Comparison of ENCODE assay signal across 22 mouse cellular contexts in the genomic region with DNA sequence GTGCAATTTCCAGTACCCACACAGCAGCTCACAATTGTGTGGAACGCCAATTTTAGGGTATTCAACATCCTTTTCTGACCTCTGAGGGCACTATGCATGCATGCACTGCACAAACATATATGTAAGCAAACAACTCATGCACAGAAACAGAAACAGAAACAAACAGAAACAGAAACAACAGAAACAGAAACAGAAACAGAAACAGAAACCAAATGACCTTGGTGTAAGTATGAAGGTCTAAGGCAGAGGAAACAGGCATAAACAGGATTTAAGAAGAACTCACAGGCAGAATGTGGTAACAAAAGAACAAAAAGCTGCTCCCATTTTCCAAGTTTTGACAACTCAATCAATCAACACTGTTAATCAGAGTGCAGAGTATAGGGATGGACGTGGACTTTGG. TPM values are rescaled to one million over a fixed set of nuclear protein-coding genes. Genes with fewer than 3 reads are reported as not detected.
A peak's percentile ranks its signal among the peaks of the same experiment; 100 is the strongest.
DNase-seq lines count a peak whose midpoint lies in the region; ATAC-seq and TF ChIP-seq lines count a peak whose summit lies in the region.
"Had no signal": no experiment of that assay in that cellular context is flagged by ENCODE, and none has a peak within 500 bp of the region (broad histone marks: within the 10 kb centered on the region; RNA-seq: fewer than 3 reads in every experiment).

No protein-coding gene starts in this region.

- H3K4me2 ChIP-seq in CH12.LX (ENCODE audit: insufficient read depth, low read depth, poor library complexity, severe bottlenecking), result peak overlapping the region; percentile 93
- H3K4me2 ChIP-seq in hindbrain, postnatal 0 days (ENCODE audit: low read depth, low read length), result no peak overlapping the region
- H3K4me2 ChIP-seq: forebrain, embryonic 13.5 days; heart, embryonic 11.5 days; heart, embryonic 15.5 days; hindbrain, embryonic 13.5 days had no signal

- peaks cover 2 to 5% of the 10 kb centered on the region in 2 experiments; a peak in 3 of 4 replicates for H3K4me1 ChIP-seq in CH12.LX (ENCODE audit: control insufficient read depth in 1 of 2, insufficient read depth in 2 of 2)
- H3K4me1 ChIP-seq in hindbrain, postnatal 0 days (ENCODE audit: insufficient read depth, low read length), result no peaks in the 10 kb centered on the region
- H3K4me1 ChIP-seq: embryonic facial prominence, embryonic 10.5 days; forebrain, embryonic 13.5 days; heart, embryonic 15.5 days; hindbrain, embryonic 13.5 days had no signal

- no peaks in the 10 kb centered on the region for H3K27me3 ChIP-seq in CH12.LX (replicated peaks)
- no peaks in the 10 kb centered on the region for H3K27me3 ChIP-seq in hindbrain, postnatal 0 days (ENCODE audit: insufficient read depth, low read length)
- H3K27me3 ChIP-seq: forebrain, embryonic 13.5 days; heart, embryonic 15.5 days; hindbrain, embryonic 13.5 days had no signal

- no peak for TF ChIP-seq POLR2A in CH12.LX (IDR thresholded peaks at IDR 0.05; ENCODE audit: low read depth, low read length)

- no peaks in the 10 kb centered on the region for H3K9me3 ChIP-seq in CH12.LX (replicated peaks; ENCODE audit: low read length)
- no peaks in the 10 kb centered on the region for H3K9me3 ChIP-seq in hindbrain, postnatal 0 days (ENCODE audit: low read length)
- H3K9me3 ChIP-seq: embryonic facial prominence, embryonic 10.5 days; forebrain, embryonic 13.5 days; heart, embryonic 15.5 days; hindbrain, embryonic 13.5 days had no signal

- 84% methylated on average over 2 of the region's 2 CpGs for WGBS in hindbrain, postnatal 0 days

- H3K79me2 ChIP-seq in CH12.LX (replicated peaks; ENCODE audit: control insufficient read depth, extremely low read depth, insufficient read depth, poor library complexity, severe bottlenecking), result no peaks in the 10 kb centered on the region

- H3K27ac ChIP-seq in CH12.LX (ENCODE audit: insufficient read depth, low read depth), result no peak overlapping the region
- no peak overlapping the region for H3K27ac ChIP-seq in hindbrain, postnatal 0 days
- H3K27ac ChIP-seq: embryonic facial prominence, embryonic 10.5 days; forebrain, embryonic 13.5 days; gastrocnemius, adult 2 months; heart, adult 2 months; heart, embryonic 15.5 days; hindbrain, embryonic 13.5 days had no signal

- peak; percentile 50 for DNase-seq in CD4-positive helper T cell, adult 2 months (ENCODE audit: low read depth, low spot score)
- peak; percentile 17 for DNase-seq in CH12.LX (ENCODE audit: extremely low read depth)
- peak; percentile 15 for DNase-seq in naive thymus-derived CD4-positive, alpha-beta T cell, adult 2 months (ENCODE audit: low read depth)
- no peak for DNase-seq in hindbrain, postnatal 0 days (ENCODE audit: low spot score)
- DNase-seq in kidney, postnatal 14 days, result no peak
- DNase-seq in thymus, postnatal 4 days, result no peak
- no peak for DNase-seq in gastrocnemius, adult 8-10 months (ENCODE audit: low spot score in 2 of 2)
- DNase-seq: adrenal gland, adult 2 months; adrenal gland, postnatal 25 days; cerebellum, adult 18-20 months; cerebellum, adult 9-11 months; cerebellum, postnatal 36 days; gastrocnemius, adult 2 months; heart, adult 2 months; heart, postnatal 14 days had no signal

- no peak overlapping the region for H3K4me3 ChIP-seq in CH12.LX (replicated peaks in 1 of 3; ENCODE audit: low read depth in 2 of 3, low read length in 2 of 3, poor library complexity in 1 of 3)
- H3K4me3 ChIP-seq in hindbrain, postnatal 0 days (ENCODE audit: low read length), result no peak overlapping the region
- H3K4me3 ChIP-seq: embryonic facial prominence, embryonic 10.5 days; forebrain, embryonic 13.5 days; gastrocnemius, adult 2 months; heart, adult 2 months; heart, embryonic 15.5 days; hindbrain, embryonic 13.5 days had no signal

- H3K36me3 ChIP-seq in CH12.LX (replicated peaks in 1 of 2; ENCODE audit: control insufficient read depth in 1 of 2, insufficient read depth in 1 of 2, low read length in 1 of 2), result no peaks in the 10 kb centered on the region
- peaks cover 17% of the 10 kb centered on the region; the same call in 1 of the 2 replicates for H3K36me3 ChIP-seq in hindbrain, postnatal 0 days (ENCODE audit: insufficient read depth, low read length)
- H3K36me3 ChIP-seq: embryonic facial prominence, embryonic 10.5 days; heart, embryonic 15.5 days had no signal

- H3K9ac ChIP-seq in CH12.LX (ENCODE audit: insufficient read depth, low read depth), result peak overlapping the region; percentile 56
- H3K9ac ChIP-seq in hindbrain, postnatal 0 days (replicated peaks; ENCODE audit: low read length), result no peak overlapping the region
- H3K9ac ChIP-seq: forebrain, embryonic 13.5 days; heart, embryonic 15.5 days; hindbrain, embryonic 13.5 days had no signal

- TF ChIP-seq RAD21 in CH12.LX (IDR thresholded peaks at IDR 0.05; ENCODE audit: low read depth, low read length), result no peak

- dilution Hi-C loops in CH12.LX (cut with MboI; ENCODE audit: extremely low pct_ligation_motif_present, extremely low pct_unique_long_range_greater_than_20kb, low sequenced_read_pairs), result no loop called here

- peak; percentile 34; the same call in 1 of the 2 replicates for TF ChIP-seq EP300 in CH12.LX (IDR thresholded peaks at IDR 0.05; ENCODE audit: low read length)

- in situ Hi-C loops in CH12.LX (cut with MboI; ENCODE audit: low pct_ligation_motif_present, low pct_unique_long_range_greater_than_20kb, low sequenced_read_pairs), result loop anchor here (10.0 kb wide), 1 partner anchor 144 kb away; no protein-coding TSS in a partner anchor

- 0 out of 2 replicates have a peak, but pooled peaks have one; percentile 12 for ATAC-seq in granulocyte monocyte progenitor cell, adult 5-6 weeks (replicated peaks; ENCODE audit: poor library complexity, severe bottlenecking)
- no peak for ATAC-seq in hindbrain, postnatal 0 days
- ATAC-seq: forebrain, embryonic 13.5 days; Patski had no signal

- no peak for TF ChIP-seq CTCF in CH12.LX (conservative IDR thresholded peaks at IDR 0.05 in 1 of 2, IDR thresholded peaks at IDR 0.05 in 1 of 2; ENCODE audit: low read depth in 2 of 2, low read length in 2 of 2)
- TF ChIP-seq CTCF in hindbrain, postnatal 0 days (IDR thresholded peaks at IDR 0.05; ENCODE audit: low read depth), result no peak

TF ChIP-seq in CH12.LX, 34 proteins besides CTCF, POLR2A, EP300 and RAD21:
- TF ChIP-seq MEF2A (IDR thresholded peaks at IDR 0.05; ENCODE audit: borderline replicate concordance, low read depth, low read length), result no peak
- TF ChIP-seq JUN (IDR thresholded peaks at IDR 0.05; ENCODE audit: insufficient read depth, low read depth, low read length), result no peak
- TF ChIP-seq JUND (conservative IDR thresholded peaks at IDR 0.05; ENCODE audit: low read depth, low read length), result no peak
- no peak for TF ChIP-seq NRF1 (IDR thresholded peaks at IDR 0.05; ENCODE audit: low read depth, low read length)
- peak; percentile 95 for TF ChIP-seq ETS1 (conservative IDR thresholded peaks at IDR 0.05; ENCODE audit: low read depth, low read length)
- no peak for TF ChIP-seq MAX (IDR thresholded peaks at IDR 0.05; ENCODE audit: low read length)
- no peak for TF ChIP-seq ZC3H11A (IDR thresholded peaks at IDR 0.05; ENCODE audit: low read depth, low read length)
- no peak for TF ChIP-seq RCOR1 (conservative IDR thresholded peaks at IDR 0.05; ENCODE audit: low read depth, low read length)
- peak; percentile 88 for TF ChIP-seq IRF4 (IDR thresholded peaks at IDR 0.05; ENCODE audit: low read depth, low read length)
- no peak for TF ChIP-seq MAFK (IDR thresholded peaks at IDR 0.05; ENCODE audit: insufficient replicate concordance, low read length)
- no peak for TF ChIP-seq UBTF (IDR thresholded peaks at IDR 0.05; ENCODE audit: low read depth, low read length)

RNA-seq across cellular contexts. Expression of a gene that starts 20.4 kb away (rescaled TPM):
- total RNA-seq in CH12.LX (2012; rRNA removed), result 9.0 and 9.7 TPM in 2 replicates
- total RNA-seq in CH12.LX (2014; rRNA removed), result 6.3 and 6.7 TPM in 2 replicates
- 15.9 and 18.4 TPM in 2 replicates for polyA plus RNA-seq in CH12.LX (2012; ENCODE audit: insufficient read length, low read depth)
- total RNA-seq in granulocyte monocyte progenitor cell, adult 5-6 weeks (2014; fragmentation: Nextera tagmentation), result 22.4 and 23.8 TPM in 2 replicates
- 10.8 and 29.0 TPM in 2 replicates for total RNA-seq in granulocyte monocyte progenitor cell, adult 5-6 weeks (2017)
- total RNA-seq in hindbrain, postnatal 0 days (2014; rRNA removed), result 7.3 and 7.7 TPM in 2 replicates
- 8.0 and 8.8 TPM in 2 replicates for polyA plus RNA-seq in hindbrain, postnatal 0 days (2015; fragmentation: Nextera tagmentation; extraction: Ambion mirVana)
- 1 to 10 TPM in 3 of 4 experiments, under 1 TPM in 1; 0.73 to 3.5 (median 1.3) TPM for total RNA-seq in gastrocnemius, adult 8-10 months (2022)

RNA-seq across cellular contexts. Expression of a gene that starts 54.1 kb away (rescaled TPM):
- total RNA-seq in CH12.LX (2012; rRNA removed), result 35.5 and 46.5 TPM in 2 replicates
- 128 and 185 TPM in 2 replicates for total RNA-seq in CH12.LX (2014; rRNA removed)
- polyA plus RNA-seq in CH12.LX (2012; ENCODE audit: insufficient read length, low read depth), result 107 and 133 TPM in 2 replicates
- total RNA-seq in granulocyte monocyte progenitor cell, adult 5-6 weeks (2014; fragmentation: Nextera tagmentation), result 99.2 and 116 TPM in 2 replicates
- total RNA-seq in granulocyte monocyte progenitor cell, adult 5-6 weeks (2017), result 113 and 122 TPM in 2 replicates
- total RNA-seq in hindbrain, postnatal 0 days (2014; rRNA removed), result 25.2 and 25.6 TPM in 2 replicates
- 67.2 and 68.4 TPM in 2 replicates for polyA plus RNA-seq in hindbrain, postnatal 0 days (2015; fragmentation: Nextera tagmentation; extraction: Ambion mirVana)
- 10 to 100 TPM; 20.6 to 25.1 (median 24.6) TPM for total RNA-seq in gastrocnemius, adult 8-10 months (2022)

Comparison
In these comparisons a context has a peak if more than half of its experiments do, and no peak if none do; other contexts are left out.
1. DNase-seq: peak in CD4-positive helper T cell, adult 2 months (single experiment), CH12.LX (single experiment) and naive thymus-derived CD4-positive, alpha-beta T cell, adult 2 months (single experiment); none in hindbrain, postnatal 0 days (single experiment), kidney, postnatal 14 days (single experiment), thymus, postnatal 4 days (single experiment) and gastrocnemius, adult 8-10 months (0 of 2).